Mouse (Mus musculus) bone marrow, adult 2 months (tissue): ENCODE measurements around the gene Map9.

ENCODE experiments used
- CTCF ChIP-seq: fragments of 200-500 bp; IDR thresholded peaks from 2 replicates; pipeline ENCODE4 v1.5.1; 2011; ENCODE audit warnings: low read length, control low read depth; ENCODE audit not compliant: control insufficient read depth, insufficient read depth
- POLR2A ChIP-seq: fragments of 200-500 bp; IDR thresholded peaks from 2 replicates; pipeline ENCODE4 v1.6.1; 2011; ENCODE audit warnings: low read depth, mild to moderate bottlenecking, control low read depth, low read length, borderline replicate concordance; ENCODE audit not compliant: control insufficient read depth

DNA sequence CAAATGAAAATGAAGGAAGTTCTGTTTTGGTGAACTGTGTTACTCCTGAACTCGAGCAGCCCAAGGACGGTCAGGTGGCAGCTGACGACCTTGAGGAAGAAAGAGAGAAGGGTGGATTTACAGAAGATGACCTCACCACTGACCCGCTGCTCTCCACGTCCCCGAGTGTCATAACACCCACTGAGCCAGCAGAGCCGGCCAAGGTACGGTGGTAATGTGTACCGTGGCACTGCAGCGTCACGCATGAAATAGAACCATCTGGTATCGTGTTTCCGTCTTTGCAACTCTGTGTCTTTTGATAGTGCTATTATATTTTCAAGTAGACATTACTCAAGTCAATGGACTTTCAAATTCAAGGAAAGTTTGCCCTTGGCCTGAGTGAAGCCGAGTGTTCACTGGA, 19.1 kb downstream of the Map9 start:
- TF ChIP-seq POLR2A (no peak), CTCF (no peak)
